Mouse (Mus musculus) spleen, adult 2 months (tissue): ENCODE results near the gene Chst11. TPM values are rescaled to one million over a fixed set of nuclear protein-coding genes. Genes with fewer than 3 reads are reported as not detected.
A peak's percentile ranks its signal among the peaks of the same experiment; 100 is the strongest.

Experiments
- DNase-seq, 2 experiments: peaks; one replicate each; pipeline versions ENCODE4 v3.0.0 to v3.0.0-alpha.2; 2012 to 2021; ENCODE audit warnings: low spot score in 2 of 2, low read depth in 1 of 2
- H3K27ac ChIP-seq: fragments of 200-500 bp; 2 replicates; pipeline ENCODE4 v1.5.1; 2012; ENCODE audit warnings: low read length, inconsistent platforms; ENCODE audit not compliant: insufficient read depth
- H3K27me3 ChIP-seq: fragments of 200-500 bp; 2 replicates; pipeline ENCODE4 v1.6.1; 2012; ENCODE audit warnings: mild to moderate bottlenecking, moderate library complexity, low read length, inconsistent platforms; ENCODE audit not compliant: control insufficient read depth, insufficient read depth
- H3K36me3 ChIP-seq: fragments of 200-500 bp; 2 replicates; pipeline ENCODE4 v1.6.1; 2012; ENCODE audit warnings: mild to moderate bottlenecking, low read length, inconsistent platforms; ENCODE audit not compliant: control insufficient read depth, insufficient read depth
- H3K4me1 ChIP-seq: fragments of 200-500 bp; 2 replicates; pipeline ENCODE4 v1.6.1; 2011; ENCODE audit warnings: inconsistent platforms; ENCODE audit not compliant: control insufficient read depth, insufficient read depth, insufficient read length
- H3K4me3 ChIP-seq: fragments of 200-500 bp; 2 replicates; pipeline ENCODE4 v1.5.1; 2011; ENCODE audit warnings: mild to moderate bottlenecking, inconsistent platforms; ENCODE audit not compliant: insufficient read depth, insufficient read length; ENCODE audit errors: extremely low read depth
- CTCF ChIP-seq: fragments of 200-500 bp; IDR thresholded peaks from 2 replicates; pipeline ENCODE4 v1.5.1; 2011; ENCODE audit warnings: mild to moderate bottlenecking, inconsistent platforms; ENCODE audit not compliant: insufficient read depth, insufficient read length, insufficient replicate concordance; ENCODE audit errors: extremely low read depth
- POLR2A ChIP-seq: fragments of 200-500 bp; IDR thresholded peaks from 2 replicates; pipeline ENCODE4 v1.6.1; 2011; ENCODE audit warnings: low read depth, low read length, inconsistent platforms
- WGBS: fragments of 180-500 bp; shearing (Covaris S2); methylation state at CpG from one replicate; pipeline ENCODE4 v1.1.7; 2018; 5-methylcytosine and 5-hydroxymethylcytosine counted together
- polyA plus RNA-seq: library from polyadenylated mRNA; depleted of rRNA; stranded (reverse); fragments of >200 nt; gene quantifications from 2 replicates; pipeline ENCODE4 v1.2.3, GENCODE M21; 2012

Chst11 gene
- polyA plus RNA-seq, 1 experiment, result 9.2 TPM

GRCm38 (mm10) chr10:82962018-82962417, 23.3 kb upstream of the Chst11 start:
- 85% methylated on average over 4 of the region's 4 CpGs for WGBS
- Histone ChIP-seq H3K27ac (no peak overlapping the region), H3K27me3 (no peaks in the 10 kb centered on the region), H3K4me3 (no peak overlapping the region), H3K36me3 (no peaks in the 10 kb centered on the region), H3K4me1 (peaks cover 34% of the 10 kb centered on the region)
- TF ChIP-seq CTCF (no peak), POLR2A (no peak)
- no peak for DNase-seq

GRCm38 (mm10) chr10:82962472-82963020, 22.8 kb upstream of the Chst11 start:
- WGBS, result 51% methylated on average over 6 of the region's 6 CpGs
- Histone ChIP-seq H3K4me3 (no peak overlapping the region), H3K27ac (no peak overlapping the region), H3K27me3 (no peaks in the 10 kb centered on the region), H3K4me1 (peaks cover 34% of the 10 kb centered on the region), H3K36me3 (no peaks in the 10 kb centered on the region)
- no peak for DNase-seq
- TF ChIP-seq CTCF, result no peak
- TF ChIP-seq POLR2A, result no peak

DNA sequence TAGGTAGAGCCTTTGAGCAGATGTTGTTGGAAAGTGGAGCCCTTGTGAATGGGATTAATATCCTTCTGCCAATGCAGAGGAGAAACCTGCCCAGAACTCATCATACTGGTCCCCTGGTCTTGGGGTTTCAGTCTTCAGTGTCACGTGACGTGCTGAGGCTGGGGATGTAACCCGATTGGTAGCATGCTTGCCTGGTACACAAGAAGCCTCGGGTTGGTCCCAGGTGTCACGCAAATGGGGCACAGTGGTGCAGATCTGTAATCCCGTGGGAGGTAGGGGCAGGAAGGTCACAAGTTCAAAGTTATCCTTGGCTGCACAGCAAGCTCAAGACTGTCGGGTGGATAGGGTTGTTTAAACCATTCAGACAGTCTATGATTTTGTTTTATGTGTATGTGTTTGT, 20.8 kb upstream of the Chst11 start:
- no peak for TF ChIP-seq CTCF
- no peak for TF ChIP-seq POLR2A
- peak; percentile 77 to 82 for DNase-seq
- H3K27ac ChIP-seq, result no peak overlapping the region
- peaks cover 28% of the 10 kb centered on the region for H3K4me1 ChIP-seq
- no peak overlapping the region for H3K4me3 ChIP-seq
- 41% methylated on average over 7 of the region's 7 CpGs for WGBS
- H3K27me3 ChIP-seq, result no peaks in the 10 kb centered on the region
- H3K36me3 ChIP-seq, result no peaks in the 10 kb centered on the region

GRCm38 (mm10) chr10:82966672-82967071, 18.6 kb upstream of the Chst11 start:
- 37% methylated on average over 7 of the region's 7 CpGs for WGBS

GRCm38 (mm10) chr10:82969612-82970011, 15.7 kb upstream of the Chst11 start:
- Histone ChIP-seq H3K36me3 (no peaks in the 10 kb centered on the region), H3K4me3 (no peak overlapping the region), H3K27ac (no peak overlapping the region), H3K4me1 (peaks cover 11% of the 10 kb centered on the region; the same call in 1 of the 2 replicates), H3K27me3 (no peaks in the 10 kb centered on the region)
- no peak for DNase-seq
- WGBS, result 54% methylated on average over 5 of the region's 5 CpGs
- TF ChIP-seq POLR2A, result no peak
- TF ChIP-seq CTCF, result no peak

More at GRCm38 (mm10) chr10:82966672-82967071, 18.6 kb upstream of the Chst11 start:
- H3K36me3 ChIP-seq, result no peaks in the 10 kb centered on the region
- peaks cover 28% of the 10 kb centered on the region for H3K4me1 ChIP-seq
- TF ChIP-seq POLR2A (no peak), CTCF (no peak)
- no peak overlapping the region for H3K4me3 ChIP-seq
- no peak overlapping the region for H3K27ac ChIP-seq
- DNase-seq, result no peak
- no peaks in the 10 kb centered on the region for H3K27me3 ChIP-seq

DNA sequence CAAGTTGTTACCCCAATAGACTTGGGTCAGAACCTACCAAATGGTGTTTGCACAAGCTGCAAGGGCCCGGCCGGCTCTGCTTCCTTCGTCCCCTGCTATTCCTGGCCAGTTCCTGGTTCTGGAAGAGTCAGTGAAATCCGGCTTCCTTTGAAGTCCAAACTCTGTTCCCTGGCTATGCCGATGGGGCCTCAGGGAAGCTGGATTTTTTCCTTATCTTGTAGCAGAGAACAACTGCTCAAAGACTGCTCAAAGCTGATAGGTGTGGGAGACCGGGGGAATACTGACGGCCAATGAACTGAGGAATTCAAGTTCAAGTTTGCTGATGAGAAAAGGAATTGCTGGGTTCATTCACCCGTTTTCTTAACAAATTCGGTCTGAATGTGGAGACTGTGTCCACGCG, 13.7 kb upstream of the Chst11 start:
- Histone ChIP-seq H3K4me3 (no peak overlapping the region), H3K4me1 (peaks cover 3% of the 10 kb centered on the region; the same call in 1 of the 2 replicates), H3K27me3 (no peaks in the 10 kb centered on the region), H3K36me3 (no peaks in the 10 kb centered on the region), H3K27ac (no peak overlapping the region)
- DNase-seq, result no peak
- TF ChIP-seq CTCF (no peak), POLR2A (no peak)
- WGBS, result 92% methylated on average over 11 of the region's 11 CpGs

GRCm38 (mm10) chr10:82974201-82974600, 11.1 kb upstream of the Chst11 start:
- Histone ChIP-seq H3K4me1 (no peaks in the 10 kb centered on the region; the same call in 1 of the 2 replicates), H3K4me3 (no peak overlapping the region), H3K27ac (no peak overlapping the region), H3K36me3 (no peaks in the 10 kb centered on the region), H3K27me3 (no peaks in the 10 kb centered on the region)
- WGBS, result 30% methylated on average over 5 of the region's 5 CpGs
- TF ChIP-seq POLR2A, result no peak
- no peak for TF ChIP-seq CTCF
- no peak for DNase-seq
